Mouse (Mus musculus): ENCODE measurements at regions not wholly inside any gene's neighbourhood (a gene's known extent, or its start where the extent isn't known, plus 50 kb on each side); places are given as distances from the start of the nearest gene placed in this dataset.

GRCm38 (mm10) chr15:36351693-36352092, 655.9 kb downstream of the Zfp706 start:
- no peak for TF ChIP-seq POLR2A (IDR thresholded peaks at IDR 0.05; ENCODE audit: borderline replicate concordance, low read depth, low read length)
- no peak for TF ChIP-seq CTCF (IDR thresholded peaks at IDR 0.05; ENCODE audit: low read depth, low read length)
